Mouse (Mus musculus) embryonic facial prominence, embryonic 15.5 days (tissue): ENCODE data around the gene Chd1. TPM values are rescaled to one million over a fixed set of nuclear protein-coding genes. Genes with fewer than 3 reads are reported as not detected.

ENCODE experiments used
- ATAC-seq: fragments of 200-750 bp; cut with Nextera tagmentation; 2 replicates; pipeline ENCODE4 v1.8.0; 2017; ENCODE audit warnings: low read depth, moderate TSS enrichment; ENCODE audit not compliant: insufficient number of reproducible peaks, low FRiP score, low TSS enrichment
- H3K27ac ChIP-seq: fragments of 300-500 bp; sonication (generic); replicated peaks from 2 replicates; pipeline ENCODE4 v1.5.1; 2015; ENCODE audit warnings: mild to moderate bottlenecking, inconsistent platforms
- H3K27me3 ChIP-seq: fragments of 300-500 bp; sonication (generic); 2 replicates; pipeline ENCODE4 v1.6.1; 2015; ENCODE audit warnings: inconsistent platforms
- H3K36me3 ChIP-seq: fragments of 300-500 bp; sonication (generic); 2 replicates; pipeline ENCODE4 v1.6.1; 2015; ENCODE audit warnings: mild to moderate bottlenecking, inconsistent platforms
- H3K4me1 ChIP-seq: fragments of 300-500 bp; sonication (generic); 2 replicates; pipeline ENCODE4 v1.6.1; 2015; ENCODE audit warnings: inconsistent platforms
- H3K4me2 ChIP-seq: fragments of 300-500 bp; sonication (generic); replicated peaks from 2 replicates; pipeline ENCODE4 v1.6.1; 2015; ENCODE audit warnings: mild to moderate bottlenecking, inconsistent platforms
- H3K4me3 ChIP-seq: fragments of 300-500 bp; sonication (generic); replicated peaks from 2 replicates; pipeline ENCODE4 v1.5.1; 2015; ENCODE audit warnings: mild to moderate bottlenecking, inconsistent platforms
- H3K9ac ChIP-seq: fragments of 300-500 bp; sonication (generic); 2 replicates; pipeline ENCODE4 v1.6.1; 2015; ENCODE audit warnings: inconsistent platforms
- H3K9me3 ChIP-seq: fragments of 300-500 bp; sonication (generic); replicated peaks from 2 replicates; pipeline ENCODE4 v1.6.1; 2016; ENCODE audit warnings: inconsistent platforms
- WGBS: fragments of 180-500 bp; shearing (Covaris S2); methylation state at CpG from one replicate; pipeline ENCODE4 v1.1.7; 2015; 5-methylcytosine and 5-hydroxymethylcytosine counted together
- polyA plus RNA-seq: library from polyadenylated mRNA; unstranded; fragments of >200 nt; fragmentation: Nextera tagmentation; extraction: Ambion mirVana; gene quantifications from 2 replicates; pipeline ENCODE4 v1.2.1, GENCODE M21; 2015

Chd1 gene
- polyA plus RNA-seq, 1 experiment from 2014 or later, result 27.2 TPM

- Histone ChIP-seq H3K9ac (no peak overlapping the region), H3K4me1 (no peaks in the 10 kb centered on the region), H3K36me3 (no peaks in the 10 kb centered on the region), H3K4me3 (no peak overlapping the region), H3K27ac (no peak overlapping the region), H3K9me3 (no peaks in the 10 kb centered on the region; the same call in 1 of the 2 replicates), H3K27me3 (no peaks in the 10 kb centered on the region), H3K4me2 (no peak overlapping the region)
- WGBS, result 26% methylated on average over 3 of the region's 3 CpGs
- ATAC-seq, result no peak
Observed at GRCm38 (mm10) chr17:15787036-15787435, 82.3 kb downstream of the Chd1 start.

GRCm38 (mm10) chr17:15790716-15791115 is 85.9 kb downstream of the Chd1 start:
- no peaks in the 10 kb centered on the region for H3K27me3 ChIP-seq
- H3K9me3 ChIP-seq, result no peaks in the 10 kb centered on the region
- no peak overlapping the region for H3K4me2 ChIP-seq
- no peak overlapping the region for H3K4me3 ChIP-seq
- no peaks in the 10 kb centered on the region for H3K4me1 ChIP-seq
- no peak overlapping the region for H3K9ac ChIP-seq
- H3K36me3 ChIP-seq, result no peaks in the 10 kb centered on the region
- WGBS, result 87% methylated on average over 8 of the region's 8 CpGs
- H3K27ac ChIP-seq, result no peak overlapping the region
- ATAC-seq, result no peak

DNA sequence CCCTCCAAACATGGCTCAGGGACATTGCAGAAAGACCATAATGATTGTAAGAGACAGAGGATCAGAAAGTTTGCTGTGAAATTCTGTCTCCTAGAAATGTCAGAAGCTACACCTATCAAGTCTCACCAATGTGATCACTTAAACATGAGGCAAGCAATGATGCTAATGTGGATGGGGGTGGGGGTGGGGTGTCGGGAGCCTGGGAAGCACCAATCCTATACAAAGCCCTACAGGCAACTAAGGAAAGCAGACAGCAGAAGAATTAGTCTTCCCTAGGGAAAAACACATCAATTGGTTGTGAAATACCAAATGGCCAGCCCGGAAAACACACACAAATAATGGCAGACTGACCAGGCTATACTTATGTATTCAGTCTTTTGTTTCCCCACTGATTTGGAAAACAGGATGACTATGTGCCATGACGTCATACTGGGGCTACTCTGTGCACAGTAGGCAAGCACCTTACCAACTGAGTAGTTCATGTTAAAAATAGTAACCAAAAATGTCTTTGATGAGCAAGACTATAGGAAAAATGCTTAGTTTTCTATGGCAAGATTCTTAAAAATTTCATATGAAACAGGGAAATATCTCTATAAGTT is 94.5 kb downstream of the Chd1 start:
- H3K4me1 ChIP-seq, result no peaks in the 10 kb centered on the region
- WGBS, result 66% methylated on average over 3 of the region's 3 CpGs
- no peak for ATAC-seq
- H3K4me3 ChIP-seq, result no peak overlapping the region
- H3K27ac ChIP-seq, result no peak overlapping the region
- no peak overlapping the region for H3K9ac ChIP-seq
- no peaks in the 10 kb centered on the region for H3K9me3 ChIP-seq
- no peak overlapping the region for H3K4me2 ChIP-seq
- no peaks in the 10 kb centered on the region for H3K27me3 ChIP-seq
- 0 out of 2 replicates have a peak, but pooled peaks cover 5% of the 10 kb centered on the region for H3K36me3 ChIP-seq

DNA sequence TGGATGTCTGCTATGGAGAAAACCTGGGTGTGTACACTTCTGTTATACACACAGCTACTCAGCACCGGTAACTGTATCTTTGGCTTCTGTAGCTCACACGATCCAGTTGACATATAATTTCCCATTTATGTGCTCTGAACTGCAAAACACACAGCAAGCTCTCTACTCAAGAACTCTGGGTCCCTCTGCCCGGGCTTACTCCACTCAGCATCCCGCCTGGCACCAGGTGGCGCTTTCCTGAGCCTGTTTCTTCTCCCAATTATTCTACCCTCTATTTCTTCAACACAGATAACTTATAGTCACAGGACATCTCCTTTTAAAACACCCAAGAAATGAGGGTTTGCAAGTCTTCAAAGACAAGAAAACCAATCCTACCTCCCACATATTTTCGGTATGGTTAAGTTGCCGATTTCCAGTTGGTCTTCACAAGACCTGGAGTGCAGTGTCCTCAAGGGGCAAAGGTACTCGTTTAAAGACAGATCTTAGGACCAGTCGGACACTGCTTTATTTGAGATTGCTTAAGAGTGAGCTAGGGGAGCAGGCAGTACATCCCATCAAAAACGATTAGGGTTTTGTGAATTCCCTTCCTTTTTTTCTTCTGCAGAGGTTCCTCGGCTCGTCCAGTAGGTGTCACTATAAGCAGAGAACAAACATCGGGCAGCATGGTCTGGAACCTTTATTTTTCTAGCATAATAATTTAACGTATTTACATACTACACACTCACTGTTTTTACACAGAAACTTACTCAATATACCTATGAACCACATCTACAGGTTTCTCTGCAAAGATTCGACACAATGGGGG is 99.4 kb downstream of the Chd1 start:
- Histone ChIP-seq H3K27me3 (no peaks in the 10 kb centered on the region), H3K27ac (no peak overlapping the region), H3K4me1 (peaks cover 14% of the 10 kb centered on the region), H3K9me3 (no peaks in the 10 kb centered on the region), H3K4me3 (no peak overlapping the region), H3K9ac (no peak overlapping the region), H3K36me3 (peaks cover 25% of the 10 kb centered on the region), H3K4me2 (no peak overlapping the region)
- no peak for ATAC-seq
- WGBS, result 48% methylated on average over 15 of the region's 15 CpGs

DNA sequence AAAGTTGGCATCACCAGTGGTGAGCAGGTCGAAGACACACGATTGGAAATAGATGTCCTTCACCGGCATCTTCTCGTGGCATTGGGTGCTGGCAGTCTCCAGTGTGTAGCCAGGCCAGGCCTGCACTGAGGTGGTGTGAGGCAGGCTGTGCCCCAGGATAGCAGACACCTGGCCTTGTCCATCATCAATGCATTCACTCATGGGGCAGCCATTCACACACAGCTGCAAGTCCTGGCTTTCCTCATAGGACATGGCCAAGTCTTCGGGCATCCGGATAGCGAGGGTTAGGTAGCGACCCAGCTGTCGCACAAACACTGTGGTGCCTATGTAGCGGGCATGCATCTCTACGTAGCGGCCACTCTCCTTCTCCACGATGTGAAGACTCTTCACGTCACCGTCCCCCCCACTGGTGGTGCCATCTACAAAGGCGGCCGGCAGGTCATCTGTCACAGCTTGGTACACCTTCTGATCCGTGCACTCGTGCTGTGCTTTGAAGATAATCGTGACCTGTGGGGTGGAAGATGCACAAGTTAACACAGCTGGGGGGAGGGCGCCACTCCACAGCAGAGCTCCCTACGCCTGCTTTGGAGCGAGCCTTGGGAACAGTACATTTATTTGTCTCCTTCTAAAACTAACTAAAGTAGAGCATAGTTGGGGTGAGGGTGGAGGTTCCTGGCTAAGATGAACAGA is 102.7 kb downstream of the Chd1 start:
- Histone ChIP-seq H3K36me3 (peaks cover 23% of the 10 kb centered on the region), H3K4me1 (peaks cover 40% of the 10 kb centered on the region), H3K4me2 (no peak overlapping the region), H3K27ac (0 out of 2 replicates have a peak overlapping the region, but pooled peaks have one; percentile 28), H3K9ac (no peak overlapping the region), H3K9me3 (no peaks in the 10 kb centered on the region), H3K27me3 (no peaks in the 10 kb centered on the region), H3K4me3 (no peak overlapping the region)
- ATAC-seq, result peak; percentile 61
- 89% methylated on average over 23 of the region's 23 CpGs for WGBS

GRCm38 (mm10) chr17:15808015-15808414 is 103.2 kb downstream of the Chd1 start:
- 46% methylated on average over 4 of the region's 4 CpGs for WGBS

GRCm38 (mm10) chr17:15808468-15809374 is 104.0 kb downstream of the Chd1 start:
- Histone ChIP-seq H3K27me3 (no peaks in the 10 kb centered on the region), H3K36me3 (peaks cover 20% of the 10 kb centered on the region), H3K4me1 (peaks cover 53% of the 10 kb centered on the region), H3K9ac (no peak overlapping the region), H3K4me2 (peak overlapping the region; percentile 13; the same call in 1 of the 2 replicates), H3K27ac (peak overlapping the region; percentile 63), H3K9me3 (no peaks in the 10 kb centered on the region), H3K4me3 (no peak overlapping the region)
- ATAC-seq, result no peak
- 15% methylated on average over 10 of the region's 10 CpGs for WGBS

More at GRCm38 (mm10) chr17:15808015-15808414, 103.2 kb downstream of the Chd1 start:
- Histone ChIP-seq H3K4me1 (peaks cover 46% of the 10 kb centered on the region), H3K4me2 (no peak overlapping the region), H3K9ac (no peak overlapping the region), H3K9me3 (no peaks in the 10 kb centered on the region), H3K27me3 (no peaks in the 10 kb centered on the region), H3K27ac (peak overlapping the region; percentile 63; the same call in 1 of the 2 replicates), H3K36me3 (peaks cover 20% of the 10 kb centered on the region), H3K4me3 (no peak overlapping the region)
- no peak for ATAC-seq

DNA sequence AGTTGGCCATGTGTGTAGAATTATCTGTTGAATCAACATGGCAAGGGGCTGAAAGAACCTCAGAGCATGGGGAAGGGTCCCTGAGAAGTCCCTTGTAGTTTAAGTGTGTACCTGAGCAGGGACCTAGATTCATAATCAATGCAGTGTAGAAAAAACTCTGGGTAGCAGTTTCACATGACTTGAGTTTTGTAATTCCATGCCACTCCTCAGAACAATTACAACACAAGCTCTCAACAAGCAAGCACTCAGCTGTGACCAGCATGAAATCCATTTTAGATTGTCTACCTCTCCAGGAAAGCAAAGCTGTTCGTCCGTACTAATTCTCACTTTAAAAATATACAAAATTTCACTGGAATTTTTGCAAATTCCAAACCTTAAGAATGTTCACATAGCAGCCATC is 105.2 kb downstream of the Chd1 start:
- H3K4me1 ChIP-seq, result peaks cover 65% of the 10 kb centered on the region
- no peak overlapping the region for H3K9ac ChIP-seq
- 0 out of 2 replicates have a peak overlapping the region, but pooled peaks have one; percentile 63 for H3K27ac ChIP-seq
- no peak overlapping the region for H3K4me3 ChIP-seq
- no peak for ATAC-seq
- H3K36me3 ChIP-seq, result peaks cover 20% of the 10 kb centered on the region
- H3K27me3 ChIP-seq, result no peaks in the 10 kb centered on the region
- no peak overlapping the region for H3K4me2 ChIP-seq
- no peaks in the 10 kb centered on the region for H3K9me3 ChIP-seq
- 54% methylated on average over 2 of the region's 2 CpGs for WGBS

DNA sequence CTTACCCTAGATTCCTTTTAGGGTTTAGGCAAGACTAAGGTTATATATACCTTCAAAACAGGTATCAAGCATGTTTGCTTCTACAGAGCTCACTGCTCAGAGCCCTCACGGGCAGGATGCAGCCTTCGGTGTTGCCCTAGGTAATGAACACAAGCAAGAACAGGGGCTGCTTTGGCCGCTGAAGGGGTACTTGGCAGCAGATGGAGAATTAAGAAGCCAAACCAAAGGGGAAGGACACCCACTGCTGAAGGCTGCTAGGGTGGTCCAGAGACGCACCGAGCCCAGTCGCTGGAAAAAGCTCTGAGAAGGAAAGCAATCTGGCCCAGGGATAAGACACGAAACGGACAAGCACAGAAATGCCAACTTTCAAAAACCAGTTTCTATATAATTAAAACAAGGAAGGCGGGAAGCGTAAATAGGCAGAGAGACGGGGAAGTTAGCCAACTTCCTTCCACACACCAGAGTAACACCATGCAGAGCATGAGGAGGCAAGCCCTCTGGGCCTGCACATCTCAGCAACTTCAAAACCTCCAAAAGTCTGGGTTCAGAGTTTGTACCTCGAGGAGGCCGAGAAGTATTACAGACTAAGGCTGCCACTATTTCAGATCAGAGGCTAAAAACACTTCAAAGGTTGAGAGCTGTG is 107.5 kb downstream of the Chd1 start:
- Histone ChIP-seq H3K27me3 (no peaks in the 10 kb centered on the region), H3K4me1 (peaks cover 82% of the 10 kb centered on the region), H3K4me2 (peak overlapping the region; percentile 15; the same call in 1 of the 2 replicates), H3K9ac (no peak overlapping the region), H3K27ac (peak overlapping the region; percentile 40; the same call in 1 of the 2 replicates), H3K36me3 (peaks cover 5% of the 10 kb centered on the region), H3K4me3 (no peak overlapping the region), H3K9me3 (no peaks in the 10 kb centered on the region)
- 45% methylated on average over 13 of the region's 13 CpGs for WGBS
- no peak for ATAC-seq

GRCm38 (mm10) chr17:15813658-15814212 is 109.0 kb downstream of the Chd1 start:
- no peak overlapping the region for H3K9ac ChIP-seq
- peaks cover 9% of the 10 kb centered on the region; the same call in 1 of the 2 replicates for H3K36me3 ChIP-seq
- ATAC-seq, result no peak
- H3K4me3 ChIP-seq, result no peak overlapping the region
- H3K27me3 ChIP-seq, result no peaks in the 10 kb centered on the region
- no peak overlapping the region for H3K4me2 ChIP-seq
- H3K4me1 ChIP-seq, result peaks cover 83% of the 10 kb centered on the region
- H3K9me3 ChIP-seq, result no peaks in the 10 kb centered on the region
- H3K27ac ChIP-seq, result peak overlapping the region; percentile 75
- WGBS, result 15% methylated on average over 3 of the region's 3 CpGs
